Mouse (Mus musculus): ENCODE data around the gene Lamb1. TPM values are rescaled to one million over a fixed set of nuclear protein-coding genes. Genes with fewer than 3 reads are reported as not detected.

The Lamb1 gene
- total and polyA plus RNA-seq, 3 experiments = 0.11 TPM; not detected in 2

DNA sequence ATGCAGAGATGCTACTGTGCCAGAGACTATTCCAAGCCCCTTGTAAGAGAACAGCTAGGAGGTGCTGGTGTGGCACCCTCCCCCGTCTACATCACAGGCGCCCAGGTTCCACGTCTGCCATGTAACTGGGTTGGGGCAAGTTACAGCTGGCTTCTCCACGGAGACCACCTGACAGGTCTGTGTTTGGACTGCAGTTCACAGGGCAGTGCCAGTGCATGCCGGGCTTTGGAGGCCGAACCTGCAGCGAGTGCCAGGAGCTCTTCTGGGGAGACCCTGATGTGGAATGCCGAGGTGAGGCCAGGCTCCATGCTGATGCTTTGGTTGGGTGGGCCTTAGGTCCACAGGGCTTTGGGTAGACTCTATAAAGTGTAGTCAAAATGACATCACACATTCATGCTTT, 42.7 kb downstream of the Lamb1 start:
- DNase-seq (ENCODE audit: low spot score) (no peak), ATAC-seq (ENCODE audit: extremely low read depth, insufficient number of reproducible peaks, low FRiP score, poor library complexity, severe bottlenecking) (no peak)
- Histone ChIP-seq H3K36me3 (replicated peaks) (no peaks in the 10 kb centered on the region), H3K4me1 (ENCODE audit: insufficient read depth, low read depth, low read length) (no peaks in the 10 kb centered on the region), H3K9me3 (replicated peaks) (no peaks in the 10 kb centered on the region), H3K4me3 (ENCODE audit: low read depth, low read length) (no peak overlapping the region), H3K27me3 (ENCODE audit: insufficient read depth, low read length) (peaks cover 11% of the 10 kb centered on the region)
- TF ChIP-seq GATA2 (IDR thresholded peaks at IDR 0.05; ENCODE audit: borderline replicate concordance, low read depth, low read length) (no peak), GATA1 (IDR thresholded peaks at IDR 0.05; ENCODE audit: borderline replicate concordance, low read length) (no peak), TAL1 (conservative IDR thresholded peaks at IDR 0.05; ENCODE audit: low read depth, low read length) (no peak), CTCF (IDR thresholded peaks at IDR 0.05; ENCODE audit: low read depth, low read length) (no peak), POLR2AphosphoS5 (IDR thresholded peaks at IDR 0.05; ENCODE audit: insufficient replicate concordance, low read depth, low read length) (no peak)

GRCm38 (mm10) chr12:31310687-31311086, 45.7 kb downstream of the Lamb1 start:
- ATAC-seq (ENCODE audit: extremely low read depth, insufficient number of reproducible peaks, low FRiP score, poor library complexity, severe bottlenecking) (no peak), DNase-seq (ENCODE audit: low spot score) (no peak)
- no peak for TF ChIP-seq POLR2AphosphoS5 (IDR thresholded peaks at IDR 0.05; ENCODE audit: insufficient replicate concordance, low read depth, low read length)
- TF ChIP-seq CTCF (IDR thresholded peaks at IDR 0.05; ENCODE audit: low read depth, low read length) = no peak
- TF ChIP-seq TAL1 (conservative IDR thresholded peaks at IDR 0.05; ENCODE audit: low read depth, low read length) = no peak
- no peak for TF ChIP-seq GATA2 (IDR thresholded peaks at IDR 0.05; ENCODE audit: borderline replicate concordance, low read depth, low read length)
- no peak for TF ChIP-seq GATA1 (IDR thresholded peaks at IDR 0.05; ENCODE audit: borderline replicate concordance, low read length)
- H3K4me3 ChIP-seq (ENCODE audit: low read depth, low read length) = no peak overlapping the region
- H3K4me1 ChIP-seq (ENCODE audit: insufficient read depth, low read depth, low read length) = no peaks in the 10 kb centered on the region; the same call in 1 of the 2 replicates
- H3K9me3 ChIP-seq (replicated peaks) = no peaks in the 10 kb centered on the region
- no peaks in the 10 kb centered on the region for H3K36me3 ChIP-seq (replicated peaks)
- peaks cover 11% of the 10 kb centered on the region for H3K27me3 ChIP-seq (ENCODE audit: insufficient read depth, low read length)

GRCm38 (mm10) chr12:31311671-31312265, 46.7 kb downstream of the Lamb1 start:
- Histone ChIP-seq H3K9me3 (replicated peaks) (no peaks in the 10 kb centered on the region), H3K36me3 (replicated peaks) (no peaks in the 10 kb centered on the region), H3K4me3 (ENCODE audit: low read depth, low read length) (no peak overlapping the region), H3K4me1 (ENCODE audit: insufficient read depth, low read depth, low read length) (no peaks in the 10 kb centered on the region; the same call in 1 of the 2 replicates), H3K27me3 (ENCODE audit: insufficient read depth, low read length) (peaks cover 18% of the 10 kb centered on the region)
- DNase-seq (ENCODE audit: low spot score) (no peak), ATAC-seq (ENCODE audit: extremely low read depth, insufficient number of reproducible peaks, low FRiP score, poor library complexity, severe bottlenecking) (no peak)
- TF ChIP-seq POLR2AphosphoS5 (IDR thresholded peaks at IDR 0.05; ENCODE audit: insufficient replicate concordance, low read depth, low read length) (no peak), CTCF (IDR thresholded peaks at IDR 0.05; ENCODE audit: low read depth, low read length) (no peak), TAL1 (conservative IDR thresholded peaks at IDR 0.05; ENCODE audit: low read depth, low read length) (no peak), GATA1 (IDR thresholded peaks at IDR 0.05; ENCODE audit: borderline replicate concordance, low read length) (no peak), GATA2 (IDR thresholded peaks at IDR 0.05; ENCODE audit: borderline replicate concordance, low read depth, low read length) (no peak)

GRCm38 (mm10) chr12:31312281-31312680, 47.2 kb downstream of the Lamb1 start:
- Histone ChIP-seq H3K27me3 (ENCODE audit: insufficient read depth, low read length) (peaks cover 17% of the 10 kb centered on the region), H3K9me3 (replicated peaks) (no peaks in the 10 kb centered on the region), H3K4me1 (ENCODE audit: insufficient read depth, low read depth, low read length) (no peaks in the 10 kb centered on the region; the same call in 1 of the 2 replicates), H3K36me3 (replicated peaks) (no peaks in the 10 kb centered on the region), H3K4me3 (ENCODE audit: low read depth, low read length) (no peak overlapping the region)
- TF ChIP-seq TAL1 (conservative IDR thresholded peaks at IDR 0.05; ENCODE audit: low read depth, low read length) (no peak), GATA2 (IDR thresholded peaks at IDR 0.05; ENCODE audit: borderline replicate concordance, low read depth, low read length) (no peak), GATA1 (IDR thresholded peaks at IDR 0.05; ENCODE audit: borderline replicate concordance, low read length) (no peak), CTCF (IDR thresholded peaks at IDR 0.05; ENCODE audit: low read depth, low read length) (no peak)
- DNase-seq (ENCODE audit: low spot score) (no peak), ATAC-seq (ENCODE audit: extremely low read depth, insufficient number of reproducible peaks, low FRiP score, poor library complexity, severe bottlenecking) (no peak)

- Histone ChIP-seq H3K36me3 (replicated peaks) (no peaks in the 10 kb centered on the region), H3K9me3 (replicated peaks) (no peaks in the 10 kb centered on the region)
- ATAC-seq (ENCODE audit: extremely low read depth, insufficient number of reproducible peaks, low FRiP score, poor library complexity, severe bottlenecking) = no peak
These were observed 48.1 kb downstream of the Lamb1 start for GRCm38 (mm10) chr12:31313136-31313535.

DNA sequence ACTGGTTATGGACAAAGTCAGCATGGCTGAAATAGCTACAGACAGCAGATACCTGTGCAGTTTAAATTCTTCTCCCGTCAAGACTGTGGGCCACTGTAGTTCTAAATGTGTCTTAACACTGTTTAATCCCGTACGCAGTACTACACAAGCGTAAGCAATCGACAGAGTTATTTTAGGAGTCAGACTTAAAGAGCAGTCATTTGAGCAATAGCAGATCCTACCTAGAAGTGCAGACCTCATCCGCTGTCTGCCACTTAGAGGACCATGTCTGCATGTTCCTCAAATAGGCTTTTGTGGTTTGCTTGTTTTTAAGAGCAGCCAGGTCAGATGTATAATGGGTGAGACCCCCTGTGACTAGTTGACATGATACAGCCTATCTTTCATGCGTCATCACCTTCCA, 49.3 kb downstream of the Lamb1 start:
- Histone ChIP-seq H3K27me3 (ENCODE audit: insufficient read depth, low read length) (peaks cover 17% of the 10 kb centered on the region), H3K9me3 (replicated peaks) (no peaks in the 10 kb centered on the region), H3K36me3 (replicated peaks) (no peaks in the 10 kb centered on the region), H3K4me1 (ENCODE audit: insufficient read depth, low read depth, low read length) (no peaks in the 10 kb centered on the region; the same call in 1 of the 2 replicates), H3K4me3 (ENCODE audit: low read depth, low read length) (no peak overlapping the region)
- DNase-seq (ENCODE audit: low spot score) (no peak), ATAC-seq (ENCODE audit: extremely low read depth, insufficient number of reproducible peaks, low FRiP score, poor library complexity, severe bottlenecking) (no peak)
- TF ChIP-seq POLR2AphosphoS5 (IDR thresholded peaks at IDR 0.05; ENCODE audit: insufficient replicate concordance, low read depth, low read length) (no peak), TAL1 (conservative IDR thresholded peaks at IDR 0.05; ENCODE audit: low read depth, low read length) (no peak), GATA1 (IDR thresholded peaks at IDR 0.05; ENCODE audit: borderline replicate concordance, low read length) (no peak), CTCF (IDR thresholded peaks at IDR 0.05; ENCODE audit: low read depth, low read length) (no peak), GATA2 (IDR thresholded peaks at IDR 0.05; ENCODE audit: borderline replicate concordance, low read depth, low read length) (no peak)

More at GRCm38 (mm10) chr12:31313136-31313535, 48.1 kb downstream of the Lamb1 start:
- no peaks in the 10 kb centered on the region; the same call in 1 of the 2 replicates for H3K4me1 ChIP-seq (ENCODE audit: insufficient read depth, low read depth, low read length)
- peaks cover 15% of the 10 kb centered on the region for H3K27me3 ChIP-seq (ENCODE audit: insufficient read depth, low read length)
- no peak for TF ChIP-seq TAL1 (conservative IDR thresholded peaks at IDR 0.05; ENCODE audit: low read depth, low read length)
- TF ChIP-seq GATA2 (IDR thresholded peaks at IDR 0.05; ENCODE audit: borderline replicate concordance, low read depth, low read length) = no peak
- no peak for TF ChIP-seq GATA1 (IDR thresholded peaks at IDR 0.05; ENCODE audit: borderline replicate concordance, low read length)
- TF ChIP-seq POLR2AphosphoS5 (IDR thresholded peaks at IDR 0.05; ENCODE audit: insufficient replicate concordance, low read depth, low read length) = no peak
- TF ChIP-seq CTCF (IDR thresholded peaks at IDR 0.05; ENCODE audit: low read depth, low read length) = no peak
- no peak for DNase-seq (ENCODE audit: low spot score)
- H3K4me3 ChIP-seq (ENCODE audit: low read depth, low read length) = no peak overlapping the region
